Mouse (Mus musculus): Measurements from ENCODE around the gene Serinc2. TPM values are rescaled to one million over a fixed set of nuclear protein-coding genes. Genes with fewer than 3 reads are reported as not detected.

The Serinc2 gene
- total and polyA plus RNA-seq, 2 experiments from 2014 or later: 17.8 to 18.7 TPM

DNA sequence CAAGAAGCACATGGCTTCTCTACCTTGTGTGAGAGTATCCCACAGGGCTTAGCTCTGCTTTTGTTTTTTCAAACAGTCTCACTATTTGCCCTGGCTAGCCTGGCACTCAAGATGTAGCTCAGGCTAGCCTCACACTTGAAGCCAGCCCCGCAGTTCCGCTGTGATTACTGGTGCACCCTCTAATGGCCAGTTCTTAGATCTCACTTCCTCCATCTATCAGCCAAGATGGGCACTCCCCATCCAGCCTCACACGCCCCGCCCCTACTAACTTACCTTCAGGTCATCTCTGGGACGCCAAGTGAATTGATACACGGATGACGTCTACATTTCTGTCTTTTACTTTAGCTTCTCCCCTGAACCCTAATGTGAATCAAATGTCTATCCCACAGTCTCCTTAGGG is 40.6 kb upstream of the Serinc2 start:
- no peak for TF ChIP-seq CTCF (IDR thresholded peaks at IDR 0.05; ENCODE audit: low read depth)
- DNase-seq (ENCODE audit: low spot score): no peak
- no peak overlapping the region for H3K4me3 ChIP-seq (ENCODE audit: low read length)
- 85% methylated on average over 7 of the region's 7 CpGs for WGBS
- no peaks in the 10 kb centered on the region for H3K4me1 ChIP-seq (ENCODE audit: insufficient read depth, low read length)
- no peak overlapping the region for H3K4me2 ChIP-seq (ENCODE audit: low read depth, low read length)
- H3K9ac ChIP-seq (replicated peaks; ENCODE audit: low read length): no peak overlapping the region
- ATAC-seq: no peak
- H3K27me3 ChIP-seq (ENCODE audit: insufficient read depth, low read length): no peaks in the 10 kb centered on the region
- no peak overlapping the region for H3K27ac ChIP-seq
- H3K9me3 ChIP-seq (ENCODE audit: low read length): no peaks in the 10 kb centered on the region
- peaks cover 28% of the 10 kb centered on the region for H3K36me3 ChIP-seq (ENCODE audit: insufficient read depth, low read length)

DNA sequence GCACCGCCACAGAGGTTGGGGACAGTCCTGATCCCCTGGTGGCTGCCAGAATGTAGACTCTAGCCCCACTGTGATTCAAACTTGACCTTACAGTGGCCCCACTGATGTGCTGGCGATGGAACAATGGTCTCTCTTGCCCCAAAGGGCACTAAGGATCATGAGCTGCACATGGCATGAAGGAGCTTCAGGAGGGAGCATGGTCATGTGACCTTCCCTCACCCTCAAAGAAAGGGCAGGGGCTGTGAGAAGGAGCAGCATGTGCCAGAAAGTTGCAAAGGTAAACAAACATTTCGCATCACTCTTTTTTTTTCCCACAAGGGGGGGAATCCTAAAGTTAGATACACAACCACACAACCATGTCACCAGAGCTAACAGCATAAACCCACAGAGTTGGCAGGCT is 39.1 kb upstream of the Serinc2 start:
- H3K27me3 ChIP-seq (ENCODE audit: insufficient read depth, low read length): no peaks in the 10 kb centered on the region
- no peak overlapping the region for H3K9ac ChIP-seq (replicated peaks; ENCODE audit: low read length)
- no peak overlapping the region for H3K4me3 ChIP-seq (ENCODE audit: low read length)
- no peak for TF ChIP-seq CTCF (IDR thresholded peaks at IDR 0.05; ENCODE audit: low read depth)
- H3K36me3 ChIP-seq (ENCODE audit: insufficient read depth, low read length): peaks cover 19% of the 10 kb centered on the region
- no peak overlapping the region for H3K4me2 ChIP-seq (ENCODE audit: low read depth, low read length)
- H3K9me3 ChIP-seq (ENCODE audit: low read length): no peaks in the 10 kb centered on the region
- H3K4me1 ChIP-seq (ENCODE audit: insufficient read depth, low read length): no peaks in the 10 kb centered on the region
- ATAC-seq: no peak
- DNase-seq (ENCODE audit: low spot score): no peak
- H3K27ac ChIP-seq: no peak overlapping the region
- 56% methylated on average over 3 of the region's 3 CpGs for WGBS

DNA sequence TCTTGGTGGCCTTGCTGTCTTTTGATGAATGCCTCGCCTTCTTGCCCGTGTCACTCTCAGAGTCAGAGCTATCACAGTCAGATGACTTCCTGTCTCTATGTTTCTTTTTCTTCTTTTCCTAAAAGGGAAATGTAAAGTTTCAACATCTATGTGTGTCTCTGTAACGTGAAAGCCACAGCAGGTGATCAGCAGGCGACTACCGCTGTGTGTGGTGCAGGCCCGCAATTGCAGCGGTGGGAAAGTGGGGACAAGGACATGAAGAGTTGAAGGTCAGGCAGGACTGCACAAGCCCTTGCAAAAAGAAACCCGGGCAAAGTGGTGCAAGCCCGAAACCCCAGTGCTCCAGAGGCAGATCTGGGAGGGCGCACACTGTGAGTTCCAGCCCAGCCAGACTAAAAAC is 37.7 kb upstream of the Serinc2 start:
- Histone ChIP-seq H3K9ac (replicated peaks; ENCODE audit: low read length) (no peak overlapping the region), H3K27me3 (ENCODE audit: insufficient read depth, low read length) (no peaks in the 10 kb centered on the region), H3K9me3 (ENCODE audit: low read length) (no peaks in the 10 kb centered on the region), H3K36me3 (ENCODE audit: insufficient read depth, low read length) (peaks cover 12% of the 10 kb centered on the region), H3K4me1 (ENCODE audit: insufficient read depth, low read length) (no peaks in the 10 kb centered on the region), H3K4me2 (ENCODE audit: low read depth, low read length) (no peak overlapping the region), H3K4me3 (ENCODE audit: low read length) (no peak overlapping the region), H3K27ac (no peak overlapping the region; the same call in 1 of the 2 replicates)
- WGBS: 70% methylated on average over 10 of the region's 10 CpGs
- no peak for TF ChIP-seq CTCF (IDR thresholded peaks at IDR 0.05; ENCODE audit: low read depth)
- ATAC-seq (no peak), DNase-seq (ENCODE audit: low spot score) (no peak)

DNA sequence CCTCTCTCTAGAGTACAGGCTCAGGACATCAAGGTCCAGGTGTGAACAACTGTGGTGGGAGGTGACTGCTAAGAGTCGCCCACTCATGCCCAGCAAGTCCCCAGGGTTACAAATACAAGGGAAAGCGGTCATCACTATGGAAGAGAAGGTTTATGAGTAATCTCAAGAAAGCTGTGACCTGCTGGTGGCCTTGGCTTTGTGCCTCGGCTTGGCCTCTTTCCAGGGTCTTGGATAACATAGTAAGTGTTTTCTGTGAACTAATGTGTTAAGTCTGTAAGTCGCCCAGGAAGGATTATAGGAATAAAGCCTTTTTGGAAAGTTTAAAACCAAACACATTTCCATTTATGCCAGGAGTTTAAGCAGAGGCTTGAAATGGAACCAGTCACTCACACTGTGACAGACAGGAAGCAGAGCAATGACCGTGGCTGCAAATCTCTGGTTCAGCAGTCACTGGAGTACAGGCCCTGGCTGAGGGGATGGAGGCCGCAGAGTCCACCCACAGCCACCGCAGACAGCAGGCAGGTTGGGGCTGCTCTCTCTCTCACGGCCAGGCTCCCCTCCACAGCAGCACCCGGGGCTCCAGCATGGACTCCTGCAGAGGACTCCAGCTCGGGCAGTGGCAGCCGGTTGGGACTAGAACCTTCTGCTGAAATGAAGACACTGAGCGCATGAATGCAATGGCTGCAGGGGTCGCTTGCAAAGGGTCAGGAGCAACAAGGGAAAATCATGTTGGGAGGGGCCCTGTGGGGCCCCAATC is 36.9 kb upstream of the Serinc2 start:
- no peak overlapping the region for H3K9ac ChIP-seq (replicated peaks; ENCODE audit: low read length)
- no peak overlapping the region for H3K4me3 ChIP-seq (ENCODE audit: low read length)
- 64% methylated on average over 13 of the region's 13 CpGs for WGBS
- ATAC-seq (no peak), DNase-seq (ENCODE audit: low spot score) (no peak)
- no peaks in the 10 kb centered on the region for H3K27me3 ChIP-seq (ENCODE audit: insufficient read depth, low read length)
- peak overlapping the region; percentile 45; the same call in 1 of the 2 replicates for H3K27ac ChIP-seq
- peaks cover 11% of the 10 kb centered on the region for H3K36me3 ChIP-seq (ENCODE audit: insufficient read depth, low read length)
- TF ChIP-seq CTCF (IDR thresholded peaks at IDR 0.05; ENCODE audit: low read depth): no peak
- no peak overlapping the region for H3K4me2 ChIP-seq (ENCODE audit: low read depth, low read length)
- H3K9me3 ChIP-seq (ENCODE audit: low read length): no peaks in the 10 kb centered on the region
- no peaks in the 10 kb centered on the region for H3K4me1 ChIP-seq (ENCODE audit: insufficient read depth, low read length)

DNA sequence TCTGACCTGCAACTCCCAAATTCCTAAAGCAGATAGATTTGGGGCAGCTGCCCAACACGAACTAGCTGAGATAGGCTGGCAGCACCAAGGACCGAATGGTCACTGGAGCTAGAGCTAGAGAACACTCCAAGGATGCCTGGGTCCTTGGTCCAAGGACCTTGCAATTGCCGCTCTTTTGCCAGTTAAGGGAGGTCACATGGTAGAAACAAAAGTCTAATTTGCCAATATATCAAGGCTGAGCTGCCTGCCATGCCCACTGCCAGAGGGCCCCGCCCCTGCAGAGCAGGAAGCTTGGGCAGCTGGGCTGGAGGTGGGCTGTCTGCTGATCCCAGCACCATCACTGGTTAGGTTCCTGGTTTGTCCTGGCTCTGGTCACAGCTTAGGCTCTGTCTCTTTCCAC is 34.5 kb upstream of the Serinc2 start:
- DNase-seq (ENCODE audit: low spot score) (no peak), ATAC-seq (no peak)
- no peak overlapping the region for H3K4me2 ChIP-seq (ENCODE audit: low read depth, low read length)
- H3K4me1 ChIP-seq (ENCODE audit: insufficient read depth, low read length): peaks cover 5% of the 10 kb centered on the region; the same call in 1 of the 2 replicates
- H3K36me3 ChIP-seq (ENCODE audit: insufficient read depth, low read length): peaks cover 2% of the 10 kb centered on the region; the same call in 1 of the 2 replicates
- 88% methylated on average over 4 of the region's 4 CpGs for WGBS
- H3K9ac ChIP-seq (replicated peaks; ENCODE audit: low read length): no peak overlapping the region
- TF ChIP-seq CTCF (IDR thresholded peaks at IDR 0.05; ENCODE audit: low read depth): no peak
- no peaks in the 10 kb centered on the region for H3K27me3 ChIP-seq (ENCODE audit: insufficient read depth, low read length)
- H3K9me3 ChIP-seq (ENCODE audit: low read length): no peaks in the 10 kb centered on the region
- H3K27ac ChIP-seq: no peak overlapping the region
- no peak overlapping the region for H3K4me3 ChIP-seq (ENCODE audit: low read length)

DNA sequence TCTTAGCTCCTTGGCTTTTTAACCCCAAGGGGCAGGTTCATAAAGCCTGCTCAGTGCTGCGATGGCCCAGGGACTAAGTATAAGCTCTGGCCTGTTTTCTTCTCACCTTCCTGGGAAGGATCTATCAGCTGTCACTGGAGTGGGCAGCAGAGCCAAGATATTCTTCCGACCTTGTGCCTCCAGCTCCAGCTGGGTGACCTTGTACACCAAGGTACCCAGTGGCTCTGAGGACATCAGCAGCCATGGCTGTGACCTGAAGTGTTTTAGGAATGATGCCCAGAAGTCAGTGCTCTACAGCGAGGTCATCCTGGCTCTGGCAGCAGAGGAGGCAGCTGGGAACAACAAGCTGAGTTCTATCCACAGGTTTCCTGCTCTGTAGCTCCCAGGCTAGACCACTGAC is 33.5 kb upstream of the Serinc2 start:
- Histone ChIP-seq H3K4me2 (ENCODE audit: low read depth, low read length) (no peak overlapping the region), H3K4me1 (ENCODE audit: insufficient read depth, low read length) (peaks cover 11% of the 10 kb centered on the region; the same call in 1 of the 2 replicates), H3K9ac (replicated peaks; ENCODE audit: low read length) (no peak overlapping the region), H3K9me3 (ENCODE audit: low read length) (no peaks in the 10 kb centered on the region), H3K4me3 (ENCODE audit: low read length) (no peak overlapping the region), H3K36me3 (ENCODE audit: insufficient read depth, low read length) (no peaks in the 10 kb centered on the region; the same call in 1 of the 2 replicates), H3K27ac (no peak overlapping the region), H3K27me3 (ENCODE audit: insufficient read depth, low read length) (no peaks in the 10 kb centered on the region)
- 94% methylated on average over 3 of the region's 3 CpGs for WGBS
- no peak for TF ChIP-seq CTCF (IDR thresholded peaks at IDR 0.05; ENCODE audit: low read depth)
- ATAC-seq (no peak), DNase-seq (ENCODE audit: low spot score) (no peak)

DNA sequence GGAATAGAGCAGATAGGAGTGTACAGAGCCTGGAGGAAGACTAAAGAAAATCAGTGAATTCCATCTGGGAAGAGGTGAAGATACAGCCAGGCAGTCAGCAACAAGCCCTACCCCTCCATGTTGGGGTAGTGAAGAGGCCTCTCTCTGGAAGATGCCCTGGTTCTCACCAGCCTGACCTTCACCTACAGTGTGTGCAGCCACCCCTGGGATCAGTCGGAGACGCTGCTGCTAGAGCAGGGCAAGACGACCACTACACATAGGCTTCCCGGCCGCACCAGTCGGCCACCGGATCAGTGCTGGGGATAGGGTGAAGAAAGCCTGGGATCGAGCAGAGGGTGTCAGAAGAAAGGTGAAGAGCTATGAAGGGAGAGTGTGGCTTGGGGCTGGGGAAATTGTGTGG is 30.2 kb upstream of the Serinc2 start:
- Histone ChIP-seq H3K9me3 (ENCODE audit: low read length) (no peaks in the 10 kb centered on the region), H3K4me3 (ENCODE audit: low read length) (peak overlapping the region; percentile 56), H3K36me3 (ENCODE audit: insufficient read depth, low read length) (no peaks in the 10 kb centered on the region; the same call in 1 of the 2 replicates), H3K27me3 (ENCODE audit: insufficient read depth, low read length) (no peaks in the 10 kb centered on the region), H3K4me1 (ENCODE audit: insufficient read depth, low read length) (peaks cover 14% of the 10 kb centered on the region; the same call in 1 of the 2 replicates), H3K4me2 (ENCODE audit: low read depth, low read length) (peak overlapping the region; percentile 93), H3K27ac (peak overlapping the region; percentile 83; the same call in 1 of the 2 replicates), H3K9ac (replicated peaks; ENCODE audit: low read length) (peak overlapping the region; percentile 67)
- TF ChIP-seq CTCF (IDR thresholded peaks at IDR 0.05; ENCODE audit: low read depth): no peak
- 41% methylated on average over 8 of the region's 8 CpGs for WGBS
- ATAC-seq (no peak), DNase-seq (ENCODE audit: low spot score) (no peak)

All from hindbrain, postnatal 0 days (tissue).